Mouse (Mus musculus) monocyte, adult 5-6 weeks (primary cell): ENCODE results near the gene Fam43b. TPM values are rescaled to one million over a fixed set of nuclear protein-coding genes. Genes with fewer than 3 reads are reported as not detected.
"Not testable (repeated sequence)": the region's sequence is repeated elsewhere in the genome, so short reads cannot be mapped to it uniquely, and the experiment has no call there.

Source experiments
- ATAC-seq: fragments of 153-309, 156-312 bp; replicated peaks from 2 replicates; pipeline ENCODE4 v1.8.0; 2017; ENCODE audit warnings: mild to moderate bottlenecking; ENCODE audit not compliant: low TSS enrichment, insufficient number of reproducible peaks, severe bottlenecking, poor library complexity, low FRiP score
- total RNA-seq: library from RNA; stranded (forward); fragments of 200-1000, 200-491, 200-594 nt; gene quantifications from 3 replicates; pipeline ENCODE4 v1.2.3, GENCODE M21; 2017

Gene Fam43b
- not detected in 3 replicates for total RNA-seq

DNA sequence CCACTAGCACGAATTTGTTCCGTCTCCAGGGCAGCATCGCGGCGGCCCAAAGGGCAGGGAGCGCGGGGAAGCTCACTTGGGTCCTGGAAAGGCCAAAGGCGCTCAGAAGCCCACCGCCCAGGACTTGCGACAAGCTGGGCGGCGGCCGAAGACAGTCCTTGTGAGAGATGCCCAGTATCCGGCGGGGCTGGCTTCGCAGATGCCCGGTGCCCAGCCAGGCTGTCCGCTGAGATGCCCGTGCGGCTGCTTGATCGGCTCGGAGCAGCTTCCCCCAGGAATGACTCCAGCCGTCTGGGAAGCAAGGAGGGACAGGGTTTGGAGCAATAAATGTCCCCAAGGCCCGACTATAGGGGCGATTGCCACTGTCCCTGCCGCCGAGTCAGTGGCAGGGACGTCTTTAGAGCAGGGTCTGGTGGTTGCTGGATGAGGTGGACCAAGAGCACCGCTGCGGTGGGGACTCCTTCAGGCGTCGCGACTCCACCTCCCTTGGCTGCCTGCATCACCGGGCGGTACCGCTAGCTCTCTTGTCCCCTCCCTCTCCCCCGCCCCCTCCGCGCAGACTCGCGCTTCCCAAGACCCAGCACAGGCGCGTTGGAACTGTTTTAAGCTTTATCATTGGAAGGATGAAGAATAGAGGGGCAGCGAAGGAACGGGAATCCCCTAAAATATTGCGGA lies at the start of gene Fam43b:
Gene Fam43b (minus strand): TSS at position 558 of the 675 bp plus-strand sequence.
- ATAC-seq: no peak

DNA sequence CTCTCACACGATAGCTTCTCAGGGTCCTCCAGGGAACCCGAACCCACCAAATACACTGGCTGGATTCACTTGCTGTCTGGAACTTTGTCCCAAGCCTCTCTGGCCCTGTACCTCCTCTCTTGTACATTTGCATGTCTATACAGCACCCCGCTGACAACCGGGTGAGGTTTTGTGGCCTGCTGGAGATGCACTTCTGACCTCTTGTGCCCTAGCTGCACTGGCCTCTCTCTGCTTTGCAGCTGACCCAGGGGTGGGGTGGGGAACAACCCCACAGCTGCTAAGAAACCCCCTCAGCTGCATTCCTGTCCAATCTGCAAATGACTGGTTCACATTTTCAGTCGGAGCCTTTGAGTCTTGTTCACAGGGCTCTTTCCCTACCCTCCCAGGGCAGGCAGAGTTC lies 48.6 kb upstream of the Fam43b start:
- no peak for ATAC-seq

DNA sequence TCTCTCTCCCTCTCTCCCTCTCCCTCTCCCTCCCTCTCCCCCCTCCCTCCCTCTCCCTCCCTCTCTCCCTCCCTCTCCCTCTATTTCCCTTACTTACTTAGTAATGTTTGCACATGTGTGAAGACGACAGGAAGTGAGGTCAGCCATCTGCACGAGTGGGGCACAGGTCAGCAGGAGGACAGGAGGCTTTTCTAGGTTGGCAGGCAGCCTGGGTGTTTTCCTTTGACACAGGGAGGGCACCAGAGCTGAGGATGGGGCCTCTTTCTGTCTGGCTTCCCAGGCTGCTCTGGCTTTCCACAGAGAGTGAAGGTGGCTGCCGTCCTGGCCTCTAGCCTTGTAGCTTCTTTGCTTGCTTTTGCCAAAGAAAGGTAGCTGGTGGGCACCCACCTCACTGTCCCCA lies 43.7 kb upstream of the Fam43b start:
- no peak for ATAC-seq

DNA sequence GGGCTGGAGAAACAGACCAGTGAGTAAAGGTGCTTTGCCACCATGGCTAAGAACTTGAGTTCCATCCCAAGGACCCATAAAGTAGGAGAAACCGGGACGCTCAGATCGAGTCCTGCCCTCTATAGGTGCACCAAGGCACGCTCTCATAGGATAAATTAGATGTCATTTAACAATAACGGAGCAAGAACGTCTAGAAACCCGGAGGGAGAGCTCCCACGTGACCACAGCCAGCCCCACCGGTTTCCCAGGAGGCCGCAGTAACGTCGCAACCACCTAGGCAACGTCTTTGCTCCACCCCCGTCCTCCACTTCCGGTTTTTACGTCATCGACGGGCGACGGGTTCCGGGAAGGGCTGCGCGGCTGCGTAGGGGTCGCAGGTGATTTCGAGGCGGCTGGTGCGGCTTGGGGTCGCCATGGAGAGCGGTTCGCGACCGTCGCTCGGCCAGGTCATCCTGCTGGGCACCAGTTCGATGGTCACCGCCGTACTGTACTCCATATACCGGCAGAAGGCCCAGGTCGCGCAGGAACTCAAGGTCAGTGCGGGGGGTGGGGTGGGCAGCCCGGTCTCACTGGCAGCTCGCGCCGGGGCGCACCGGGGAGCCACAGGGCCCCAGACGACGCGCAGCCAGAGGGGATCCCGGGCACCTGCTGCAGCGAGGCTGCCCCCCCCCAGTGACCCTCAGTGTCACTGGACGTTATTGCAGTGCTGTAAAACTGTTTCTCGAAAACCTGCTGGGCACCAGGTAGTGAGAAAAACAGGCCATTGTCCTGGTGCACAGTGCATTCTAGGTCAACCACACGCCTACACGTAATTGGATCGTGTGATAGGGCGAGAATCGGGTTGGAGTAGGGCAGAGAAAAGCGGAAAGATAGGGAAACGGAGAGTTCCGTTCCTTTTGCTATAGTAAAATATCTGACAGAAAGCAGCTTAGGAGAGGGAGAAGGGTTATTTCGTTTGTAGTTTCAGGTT lies 38.3 kb upstream of the Fam43b start, which contains the start of gene Mul1:
Gene Mul1 (plus strand): TSS at position 325 of the 970 bp plus-strand sequence.
- peak; percentile 97 for ATAC-seq

DNA sequence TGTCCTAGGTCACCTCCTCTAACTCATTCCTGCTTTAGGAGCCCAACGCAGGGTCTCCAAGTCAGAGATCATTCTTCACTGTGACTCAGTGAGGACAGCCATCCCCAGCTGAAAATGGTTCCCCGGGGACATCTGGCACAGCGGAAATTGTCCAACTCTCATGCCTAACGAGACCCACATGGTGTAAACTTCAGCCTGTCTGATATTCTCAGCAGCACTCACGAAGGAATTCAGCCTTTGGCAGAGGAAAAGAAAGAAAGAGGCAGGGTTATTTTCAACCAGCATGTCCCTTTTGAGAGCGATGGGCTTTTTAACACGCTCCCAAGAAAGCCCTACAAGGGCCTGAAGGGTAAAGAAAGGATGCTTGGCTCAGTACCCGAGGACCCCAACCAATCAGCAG lies 35.0 kb upstream of the Fam43b start:
- no peak for ATAC-seq

DNA sequence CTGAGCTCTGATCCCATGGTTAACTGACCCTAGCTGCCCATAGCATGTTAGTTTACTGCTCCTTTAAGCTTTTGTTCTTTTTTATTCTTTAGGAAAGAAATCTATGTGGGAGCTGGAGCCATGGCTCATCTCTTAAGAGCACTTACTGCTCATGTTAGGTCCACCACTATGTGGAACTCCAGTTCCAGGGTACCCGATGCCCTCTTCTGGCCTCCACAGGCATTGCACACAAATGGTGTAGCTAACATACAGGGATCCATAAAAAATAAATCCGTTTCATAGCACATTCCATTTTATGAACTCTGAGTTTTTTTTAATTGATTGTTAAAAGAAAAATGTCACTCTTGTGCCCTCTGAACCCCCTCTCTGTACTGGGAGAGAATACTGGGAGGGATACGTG lies 33.5 kb upstream of the Fam43b start:
- ATAC-seq: no peak

DNA sequence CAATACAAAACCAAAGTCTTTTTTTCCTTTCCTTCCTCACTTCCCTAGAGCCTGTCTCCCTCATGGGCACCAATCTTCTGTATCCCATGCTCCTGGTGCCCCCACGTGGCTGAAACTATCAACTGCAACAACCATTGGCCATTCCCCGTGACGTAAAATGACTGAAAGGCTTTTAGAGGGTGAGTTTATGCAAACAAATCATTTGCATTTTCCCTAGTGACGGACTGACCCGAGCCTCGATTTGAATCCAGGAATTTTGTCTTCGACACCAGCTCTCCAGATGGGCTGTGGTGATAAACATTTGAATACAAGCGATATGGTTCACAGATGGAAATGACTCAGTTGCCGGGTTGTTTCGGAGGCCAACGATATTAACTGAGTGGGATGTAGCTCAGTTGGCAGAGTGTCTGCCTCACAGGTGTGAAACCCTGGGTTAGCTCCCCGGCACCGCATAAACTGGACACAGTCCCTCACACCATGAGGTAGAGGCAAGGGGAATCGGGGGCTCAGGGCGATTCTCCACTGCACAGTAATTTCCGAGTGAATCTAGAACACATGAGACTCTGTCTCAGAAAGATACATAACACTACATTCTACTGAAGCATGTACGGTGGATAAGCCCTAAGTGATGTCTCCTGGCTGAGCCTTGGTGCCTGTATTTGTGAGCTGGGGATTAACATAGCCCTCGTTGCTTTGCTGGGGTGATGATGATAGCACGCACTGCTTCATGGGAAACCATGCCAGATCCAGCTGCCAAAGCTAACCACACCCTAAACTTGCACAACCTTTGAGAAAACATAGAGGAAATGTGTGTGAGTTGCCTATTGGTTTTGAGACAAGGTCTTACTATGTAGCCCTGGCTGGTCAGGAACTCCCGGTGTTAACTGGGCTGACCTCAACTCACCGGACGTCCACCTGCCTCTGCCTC lies 30.7 kb upstream of the Fam43b start:
- peak; percentile 72; the same call in 1 of the 2 replicates for ATAC-seq

DNA sequence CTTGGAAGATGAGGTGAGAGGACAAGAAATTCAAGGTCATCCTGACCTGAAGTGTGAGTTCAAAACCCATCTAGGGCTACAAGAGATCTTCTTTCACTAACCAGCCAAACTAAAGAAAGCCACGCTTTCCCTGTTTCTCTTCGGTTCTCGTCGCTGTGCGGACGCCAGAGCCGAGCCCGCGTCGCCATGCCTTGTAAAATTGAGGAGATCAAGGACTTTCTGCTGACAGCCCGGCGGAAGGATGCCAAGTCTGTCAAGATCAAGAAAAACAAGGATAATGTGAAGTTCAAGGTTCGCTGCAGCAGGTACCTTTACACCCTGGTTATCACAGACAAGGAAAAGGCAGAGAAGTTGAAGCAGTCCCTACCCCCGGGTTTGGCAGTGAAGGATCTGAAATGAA lies 29.3 kb upstream of the Fam43b start:
- not testable (repeated sequence) for ATAC-seq

DNA sequence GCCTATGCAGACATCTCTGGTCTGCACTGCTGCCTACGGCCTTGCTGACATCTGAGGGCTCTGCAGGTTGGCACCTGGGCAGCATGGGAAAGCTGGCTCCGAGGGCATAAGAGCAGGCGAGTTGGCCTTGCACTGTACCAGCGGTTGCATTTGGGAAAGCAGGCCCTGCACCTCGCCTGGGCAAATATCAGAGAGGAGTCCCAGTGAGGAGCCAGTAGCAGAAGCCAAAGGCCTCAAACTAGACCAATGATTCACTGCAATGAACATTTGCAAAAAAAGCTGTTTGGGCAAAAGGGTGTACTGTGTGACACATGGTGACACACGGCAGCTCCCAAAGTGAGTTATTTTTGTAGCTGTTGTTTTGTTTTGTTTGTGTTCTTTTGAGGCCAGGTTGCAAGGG lies 28.7 kb upstream of the Fam43b start:
- ATAC-seq: no peak

DNA sequence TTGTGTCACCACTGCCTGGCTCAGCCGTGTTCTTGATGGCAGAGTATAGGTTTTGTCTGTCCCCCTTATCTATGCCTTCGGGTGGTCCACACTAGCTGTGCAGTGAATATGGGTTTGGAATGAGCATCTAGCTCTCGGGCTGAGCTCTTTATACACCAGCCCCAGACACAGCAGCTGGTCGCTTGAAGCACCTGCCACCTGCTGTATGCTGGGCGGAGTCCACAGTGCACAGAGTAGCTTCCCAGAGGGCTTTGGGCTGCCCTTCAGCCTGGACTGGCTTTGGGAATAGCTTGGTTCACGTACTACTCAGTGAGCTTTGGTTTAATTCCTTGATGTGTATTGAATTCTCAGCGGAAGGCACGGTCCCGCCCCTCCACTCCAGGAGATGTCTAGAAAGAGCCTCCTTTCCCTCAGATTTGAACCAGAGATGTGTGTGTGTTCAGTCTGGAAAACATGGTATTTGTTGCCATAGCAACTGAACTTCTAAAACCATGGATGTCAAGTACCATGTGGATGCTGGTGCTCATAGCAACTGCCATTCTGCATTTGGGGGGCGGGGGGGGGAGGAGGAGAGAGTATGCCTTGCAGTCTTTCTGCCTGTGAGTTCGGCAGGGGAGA lies 22.1 kb upstream of the Fam43b start:
- no peak for ATAC-seq

DNA sequence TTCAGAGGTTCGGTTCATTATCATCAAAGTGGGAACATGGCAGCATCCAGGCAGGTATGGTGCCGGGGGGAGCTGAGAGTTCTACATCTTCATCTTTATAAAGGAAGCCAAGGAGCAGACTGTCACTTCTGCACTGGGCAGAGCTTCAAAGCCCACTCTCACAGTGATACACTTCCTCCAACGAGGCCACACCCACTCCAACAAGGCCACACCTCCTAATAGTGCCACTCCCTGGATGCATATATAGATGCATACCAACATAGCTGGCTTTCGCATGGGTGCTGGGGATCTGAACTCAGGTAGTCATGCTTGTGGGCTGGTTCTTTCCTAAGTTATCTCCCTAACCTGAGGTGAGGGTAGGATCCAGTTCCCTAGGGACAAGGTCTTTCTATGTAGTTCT lies 21.6 kb upstream of the Fam43b start:
- ATAC-seq: no peak

DNA sequence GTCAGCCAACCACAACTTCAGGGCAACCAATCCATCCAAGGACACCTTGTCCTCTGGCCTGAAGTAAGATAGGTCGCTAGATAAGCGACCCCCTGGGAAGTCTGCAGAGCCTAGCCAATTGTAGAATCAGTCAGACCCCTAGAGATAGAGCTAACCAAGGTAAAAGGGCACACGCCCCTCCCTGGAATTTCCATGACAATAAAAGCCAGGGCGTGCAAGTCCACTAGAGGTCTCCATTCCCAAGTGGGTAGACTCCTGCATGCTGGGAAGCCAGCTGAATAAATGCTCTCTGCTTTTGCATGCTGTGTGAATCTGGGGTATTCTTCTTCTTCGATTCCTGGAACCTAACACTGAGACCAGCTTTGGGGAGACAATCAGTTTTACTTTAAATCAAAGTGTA lies 20.1 kb upstream of the Fam43b start:
- no peak for ATAC-seq

DNA sequence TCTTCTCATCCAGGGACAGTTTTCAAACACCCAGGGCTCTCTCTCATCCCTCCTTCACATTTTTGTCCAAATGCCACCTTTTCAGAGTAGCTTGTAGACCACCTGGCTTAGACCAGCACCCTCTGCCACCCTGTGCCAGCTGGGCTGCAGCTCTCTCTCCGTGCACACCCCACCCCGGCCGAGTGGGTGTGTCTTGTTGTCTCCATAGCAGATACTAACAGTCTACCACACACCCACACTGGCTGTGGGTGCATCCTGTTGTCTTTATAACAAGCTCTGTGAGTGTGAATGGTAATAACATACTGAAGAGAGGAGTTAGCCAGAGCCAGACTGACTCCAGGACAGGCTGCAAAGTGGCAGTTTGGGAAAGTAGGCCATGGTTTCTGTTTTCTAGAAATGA lies 19.7 kb upstream of the Fam43b start:
- ATAC-seq: no peak

DNA sequence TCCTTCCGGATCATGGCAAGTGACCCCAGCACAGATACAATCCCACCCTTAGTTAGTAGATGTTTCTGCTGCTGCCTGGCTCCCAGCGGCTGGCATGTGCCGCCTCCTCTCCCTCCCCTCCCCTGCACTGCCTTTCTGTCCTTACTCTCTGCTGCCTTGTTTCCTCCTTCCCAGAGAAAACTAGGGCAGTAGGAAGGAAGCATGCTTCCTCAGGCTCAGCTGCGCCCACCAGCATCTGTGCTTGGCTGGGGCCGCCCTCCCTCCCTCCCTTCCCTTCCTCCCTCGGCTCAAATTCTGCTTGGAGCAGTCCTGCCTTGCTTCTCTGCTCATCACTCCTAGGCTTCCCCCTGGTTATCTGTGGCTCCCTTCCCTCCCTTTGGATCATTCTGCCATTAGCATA lies 18.4 kb upstream of the Fam43b start:
- ATAC-seq: no peak

DNA sequence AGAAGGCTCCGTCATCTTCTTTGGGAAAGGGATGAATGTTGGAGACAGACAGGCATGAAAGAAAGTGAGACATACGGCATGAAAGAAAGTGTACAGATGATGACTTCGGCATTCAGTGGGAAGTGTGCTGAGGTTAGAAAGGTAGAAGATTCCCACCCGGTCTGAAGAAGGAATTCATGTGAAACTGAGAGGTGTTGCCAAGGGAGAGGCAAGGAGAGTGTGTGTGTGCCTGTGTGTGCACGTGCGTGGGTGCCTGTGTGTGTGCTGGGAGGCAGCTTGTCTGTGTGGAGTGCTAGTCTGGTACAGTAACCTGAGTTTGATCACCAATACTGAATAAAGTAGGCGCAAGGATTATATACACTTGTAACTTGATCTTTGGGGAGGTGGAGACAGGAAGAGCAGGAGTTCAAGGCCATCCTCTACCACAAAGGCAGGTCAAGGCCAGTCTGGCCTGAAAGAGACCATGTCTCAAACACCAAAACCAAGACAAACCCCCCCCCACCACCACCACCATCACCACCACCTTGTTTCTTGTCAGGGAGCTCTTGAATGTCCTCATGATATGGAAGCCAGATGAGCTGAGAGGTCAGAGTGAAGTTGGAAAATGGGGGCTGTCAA lies 15.3 kb upstream of the Fam43b start:
- no peak for ATAC-seq

DNA sequence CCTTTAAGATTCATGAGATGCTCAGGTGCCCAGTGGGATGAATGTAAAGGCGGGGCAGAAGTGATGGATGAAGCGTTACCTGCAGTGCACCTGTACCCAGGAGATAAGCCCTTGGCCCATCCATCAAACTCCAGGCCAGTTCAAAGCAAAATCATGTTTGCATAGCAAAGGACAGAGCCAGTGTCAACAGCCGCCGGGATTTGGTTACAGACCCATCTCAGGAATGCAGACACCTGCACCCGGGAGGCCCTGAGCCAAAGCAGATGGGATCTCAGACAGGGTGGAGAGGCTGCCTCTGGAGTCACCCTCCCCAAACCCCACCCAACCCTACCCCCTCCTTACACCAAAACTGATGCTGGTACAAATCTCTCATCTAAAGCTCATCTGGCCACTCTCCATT lies 14.7 kb upstream of the Fam43b start:
- no peak for ATAC-seq

DNA sequence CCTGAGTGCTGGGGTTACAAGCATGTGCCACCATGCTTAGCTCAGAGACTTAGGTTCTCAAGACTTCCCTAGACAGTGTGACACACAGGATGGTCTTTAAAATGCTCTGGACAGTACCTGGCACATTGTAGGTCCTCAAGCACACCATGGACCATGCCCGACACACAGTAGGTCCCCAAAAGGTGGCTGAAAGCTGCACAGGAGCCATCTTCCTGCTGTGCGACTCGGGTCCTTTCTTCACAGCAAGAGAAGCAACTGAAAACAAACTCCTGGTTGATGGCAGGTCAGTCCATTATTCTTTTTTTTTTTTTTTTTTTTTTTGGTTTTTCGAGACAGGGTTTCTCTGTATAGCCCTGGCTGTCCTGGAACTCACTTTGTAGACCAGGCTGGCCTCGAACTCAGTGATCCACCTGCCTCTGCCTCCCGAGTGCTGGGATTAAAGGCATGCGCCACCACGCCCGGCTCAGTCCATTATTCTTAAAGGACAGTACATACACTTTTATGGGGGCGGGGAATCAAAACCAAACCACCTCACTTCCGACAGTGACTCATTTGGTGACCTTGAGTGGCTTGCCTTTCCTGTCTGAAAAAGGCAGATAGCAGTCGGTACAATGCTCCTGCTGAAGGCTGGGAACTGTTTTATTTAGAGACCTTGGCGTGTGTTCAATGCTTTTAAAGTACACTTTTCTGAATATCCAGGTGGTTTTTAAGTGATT lies 11.3 kb upstream of the Fam43b start:
- no peak for ATAC-seq
